Mouse (Mus musculus) hindbrain, embryonic 15.5 days (tissue): ENCODE measurements at regions not wholly inside any gene's neighbourhood (a gene's known extent, or its start where the extent isn't known, plus 50 kb on each side); places are given as distances from the start of the nearest gene placed in this dataset.

Experiments
- ATAC-seq: fragments of 200-750 bp; cut with Nextera tagmentation; 2 replicates; pipeline ENCODE4 v1.8.0; 2017; ENCODE audit warnings: low read depth, moderate number of reproducible peaks, moderate TSS enrichment; ENCODE audit not compliant: low FRiP score
- H3K27ac ChIP-seq: fragments of 300-500 bp; sonication (generic); replicated peaks from 2 replicates; pipeline ENCODE4 v1.5.1; 2015; ENCODE audit warnings: mild to moderate bottlenecking, inconsistent platforms
- H3K27me3 ChIP-seq: fragments of 300-500 bp; sonication (generic); 2 replicates; pipeline ENCODE4 v1.6.1; 2015; ENCODE audit warnings: control low read depth, inconsistent platforms
- H3K36me3 ChIP-seq: fragments of 300-500 bp; sonication (generic); 2 replicates; pipeline ENCODE4 v1.6.1; 2015; ENCODE audit warnings: control low read depth, inconsistent platforms
- H3K4me1 ChIP-seq: fragments of 300-500 bp; sonication (generic); replicated peaks from 2 replicates; pipeline ENCODE4 v1.6.1; 2015; ENCODE audit warnings: control low read depth, inconsistent platforms
- H3K4me2 ChIP-seq: fragments of 300-500 bp; sonication (generic); 2 replicates; pipeline ENCODE4 v1.6.1; 2015; ENCODE audit warnings: moderate library complexity, mild to moderate bottlenecking, inconsistent platforms
- H3K4me3 ChIP-seq: fragments of 300-500 bp; sonication (generic); 2 replicates; pipeline ENCODE4 v1.5.1; 2015; ENCODE audit warnings: mild to moderate bottlenecking, inconsistent platforms
- H3K9ac ChIP-seq: fragments of 300-500 bp; sonication (generic); 2 replicates; pipeline ENCODE4 v1.6.1; 2015; ENCODE audit warnings: inconsistent platforms
- H3K9me3 ChIP-seq: fragments of 300-500 bp; sonication (generic); 2 replicates; pipeline ENCODE4 v1.6.1; 2016; ENCODE audit warnings: control low read depth, inconsistent platforms
- WGBS: fragments of 180-500 bp; shearing (Covaris S2); methylation state at CpG from one replicate; pipeline ENCODE4 v1.1.7; 2015; 5-methylcytosine and 5-hydroxymethylcytosine counted together

GRCm38 (mm10) chr13:46058341-46058740 lies 93.5 kb upstream of the Atxn1 start:
- no peak for ATAC-seq
- Histone ChIP-seq H3K9ac (no peak overlapping the region), H3K4me3 (no peak overlapping the region), H3K9me3 (no peaks in the 10 kb centered on the region), H3K36me3 (no peaks in the 10 kb centered on the region), H3K27me3 (no peaks in the 10 kb centered on the region), H3K4me1 (no peaks in the 10 kb centered on the region), H3K27ac (no peak overlapping the region), H3K4me2 (no peak overlapping the region)
- WGBS, result 84% methylated on average over 3 of the region's 3 CpGs

- Histone ChIP-seq H3K4me1 (no peaks in the 10 kb centered on the region), H3K27me3 (no peaks in the 10 kb centered on the region), H3K9me3 (no peaks in the 10 kb centered on the region), H3K36me3 (no peaks in the 10 kb centered on the region), H3K9ac (no peak overlapping the region), H3K27ac (no peak overlapping the region), H3K4me2 (no peak overlapping the region), H3K4me3 (no peak overlapping the region)
- 91% methylated on average over 3 of the region's 3 CpGs for WGBS
- no peak for ATAC-seq
Observed at GRCm38 (mm10) chr13:46055410-46055809, 90.6 kb upstream of the Atxn1 start.

- Histone ChIP-seq H3K4me2 (no peak overlapping the region), H3K9ac (no peak overlapping the region), H3K4me3 (no peak overlapping the region), H3K4me1 (peaks cover 12% of the 10 kb centered on the region), H3K27me3 (no peaks in the 10 kb centered on the region), H3K27ac (no peak overlapping the region), H3K36me3 (no peaks in the 10 kb centered on the region), H3K9me3 (no peaks in the 10 kb centered on the region)
- 68% methylated on average over 12 of the region's 12 CpGs for WGBS
- no peak for ATAC-seq
Observed at GRCm38 (mm10) chr13:46043568-46043967, 78.8 kb upstream of the Atxn1 start.

DNA sequence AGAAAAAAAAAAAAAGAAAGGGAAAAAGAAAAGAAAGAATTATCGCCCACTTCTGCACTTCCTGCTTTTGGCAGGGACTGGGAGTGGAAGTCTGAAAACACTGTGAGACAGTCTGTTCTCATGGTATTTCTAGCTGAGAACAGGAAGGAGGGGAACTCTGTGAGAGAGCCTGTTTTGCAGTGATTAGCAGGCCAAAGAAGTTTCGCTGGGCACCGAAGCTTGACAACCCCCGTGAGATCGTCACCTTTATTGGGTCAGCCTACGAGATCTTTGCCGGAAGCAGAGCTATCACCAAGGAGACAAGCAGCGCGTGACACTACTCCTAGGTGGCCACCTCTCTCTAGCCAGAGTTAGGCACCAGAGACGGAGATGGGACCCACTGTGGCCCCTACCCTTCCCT lies 78.2 kb upstream of the Atxn1 start:
- Histone ChIP-seq H3K27ac (no peak overlapping the region), H3K4me2 (0 out of 2 replicates have a peak overlapping the region, but pooled peaks have one; percentile 21), H3K4me3 (no peak overlapping the region), H3K36me3 (no peaks in the 10 kb centered on the region), H3K27me3 (no peaks in the 10 kb centered on the region), H3K9me3 (no peaks in the 10 kb centered on the region), H3K9ac (no peak overlapping the region), H3K4me1 (peaks cover 12% of the 10 kb centered on the region)
- ATAC-seq, result no peak
- WGBS, result 52% methylated on average over 10 of the region's 10 CpGs

GRCm38 (mm10) chr13:46042224-46042623 lies 77.4 kb upstream of the Atxn1 start:
- Histone ChIP-seq H3K27ac (no peak overlapping the region), H3K9me3 (no peaks in the 10 kb centered on the region), H3K27me3 (no peaks in the 10 kb centered on the region), H3K4me1 (peaks cover 12% of the 10 kb centered on the region), H3K4me3 (no peak overlapping the region), H3K36me3 (no peaks in the 10 kb centered on the region), H3K4me2 (no peak overlapping the region), H3K9ac (no peak overlapping the region)
- ATAC-seq, result no peak
- WGBS, result 92% methylated on average over 8 of the region's 8 CpGs

DNA sequence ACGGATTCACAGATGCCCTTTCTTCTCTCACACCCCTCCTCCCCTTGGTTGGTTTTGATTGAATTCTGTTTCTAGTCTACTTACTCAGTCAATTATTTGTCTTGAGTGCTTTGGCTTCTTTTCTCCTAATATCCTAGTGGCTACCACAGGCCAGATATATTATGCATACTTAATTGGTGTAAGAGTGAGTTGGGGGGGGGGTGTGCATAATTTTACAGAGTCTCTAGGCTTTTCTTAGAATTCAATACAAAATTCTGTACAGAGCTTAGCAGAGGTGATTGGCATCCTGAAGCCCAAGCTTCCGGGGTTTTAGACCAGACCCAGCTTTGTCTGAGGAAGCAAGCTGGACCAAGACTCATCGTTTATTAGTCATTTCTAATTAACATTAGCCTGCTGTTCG lies 76.7 kb upstream of the Atxn1 start:
- H3K36me3 ChIP-seq, result no peaks in the 10 kb centered on the region
- H3K4me3 ChIP-seq, result no peak overlapping the region
- no peaks in the 10 kb centered on the region for H3K9me3 ChIP-seq
- no peak for ATAC-seq
- H3K27me3 ChIP-seq, result no peaks in the 10 kb centered on the region
- H3K4me2 ChIP-seq, result no peak overlapping the region
- H3K27ac ChIP-seq, result no peak overlapping the region
- 80% methylated on average over 4 of the region's 4 CpGs for WGBS
- H3K9ac ChIP-seq, result no peak overlapping the region
- H3K4me1 ChIP-seq, result peaks cover 12% of the 10 kb centered on the region

GRCm38 (mm10) chr13:46040062-46040461 lies 75.3 kb upstream of the Atxn1 start:
- ATAC-seq, result 0 out of 2 replicates have a peak, but pooled peaks have one; percentile 42
- 60% methylated on average over 5 of the region's 5 CpGs for WGBS
- no peak overlapping the region for H3K4me2 ChIP-seq
- H3K27ac ChIP-seq, result 0 out of 2 replicates have a peak overlapping the region, but pooled peaks have one; percentile 25
- H3K9ac ChIP-seq, result no peak overlapping the region
- H3K36me3 ChIP-seq, result no peaks in the 10 kb centered on the region
- H3K4me1 ChIP-seq, result peaks cover 12% of the 10 kb centered on the region
- H3K9me3 ChIP-seq, result no peaks in the 10 kb centered on the region
- no peaks in the 10 kb centered on the region for H3K27me3 ChIP-seq
- H3K4me3 ChIP-seq, result no peak overlapping the region

DNA sequence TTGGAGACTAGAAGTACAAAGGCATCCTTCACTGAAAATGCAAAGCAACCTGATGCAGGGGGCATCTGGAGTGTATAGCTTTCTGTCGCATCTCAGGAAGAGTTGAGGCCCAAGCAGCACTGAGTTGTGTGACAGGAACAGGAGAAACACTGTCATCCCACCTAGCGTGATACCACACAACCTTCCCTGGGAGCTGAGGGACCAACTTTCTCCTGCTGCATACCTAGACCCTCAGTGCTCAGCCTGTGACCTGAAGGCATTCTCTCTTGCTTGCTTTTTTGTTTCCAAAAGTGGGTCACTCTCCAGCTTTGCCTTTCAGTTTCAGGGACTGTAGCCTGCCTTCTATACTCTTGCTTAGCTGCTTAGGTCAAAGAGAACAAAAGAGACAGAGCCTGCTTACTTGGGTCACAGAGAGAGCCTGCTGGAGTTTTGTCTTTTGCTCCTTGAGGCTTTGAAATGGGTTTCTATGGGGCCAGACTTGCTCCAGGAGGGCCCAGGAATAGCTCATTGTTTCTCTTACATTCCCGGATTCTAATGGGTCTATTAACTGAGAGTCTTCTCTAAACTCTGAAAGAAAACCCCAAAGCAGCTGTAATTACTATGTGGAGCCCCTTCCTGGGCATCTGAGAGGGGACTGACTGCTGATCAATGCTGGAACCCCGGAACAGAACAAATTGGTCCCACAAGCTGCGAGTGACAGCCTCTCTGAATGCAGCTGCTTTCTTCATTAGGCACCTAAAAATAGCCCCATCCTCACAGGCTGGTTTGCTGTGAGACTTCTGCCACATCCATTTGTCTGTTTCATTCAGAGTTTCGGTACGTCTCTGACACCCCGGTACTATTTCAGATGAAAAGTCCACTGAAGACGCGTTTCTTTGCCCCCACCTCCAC lies 73.9 kb upstream of the Atxn1 start:
- H3K27ac ChIP-seq, result 0 out of 2 replicates have a peak overlapping the region, but pooled peaks have one; percentile 14
- H3K27me3 ChIP-seq, result no peaks in the 10 kb centered on the region
- no peak overlapping the region for H3K4me3 ChIP-seq
- no peak for ATAC-seq
- no peak overlapping the region for H3K4me2 ChIP-seq
- no peaks in the 10 kb centered on the region for H3K9me3 ChIP-seq
- no peak overlapping the region for H3K9ac ChIP-seq
- H3K4me1 ChIP-seq, result peaks cover 12% of the 10 kb centered on the region
- 17% methylated on average over 10 of the region's 10 CpGs for WGBS
- H3K36me3 ChIP-seq, result no peaks in the 10 kb centered on the region

DNA sequence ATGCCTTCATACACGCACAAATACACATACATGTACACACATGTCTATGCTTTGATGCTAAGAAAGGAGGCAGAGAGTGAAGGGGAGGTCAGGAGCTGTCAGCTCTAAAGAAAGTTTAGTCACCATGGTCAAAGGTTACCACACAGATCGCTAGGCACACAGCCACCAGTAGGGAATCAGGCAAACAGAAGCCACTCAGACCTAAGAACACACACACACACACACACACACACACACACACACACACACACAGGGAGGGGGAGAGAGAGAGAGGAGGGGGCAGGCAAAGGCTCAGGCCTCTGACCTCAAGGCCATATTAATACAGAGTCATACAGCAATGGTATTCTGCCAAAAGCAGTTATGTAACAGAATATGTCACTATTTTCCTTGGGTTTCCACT lies 67.5 kb upstream of the Atxn1 start:
- H3K4me3 ChIP-seq, result no peak overlapping the region
- no peaks in the 10 kb centered on the region for H3K36me3 ChIP-seq
- 84% methylated on average over 2 of the region's 2 CpGs for WGBS
- H3K4me2 ChIP-seq, result no peak overlapping the region
- ATAC-seq, result no peak
- no peak overlapping the region for H3K27ac ChIP-seq
- H3K9me3 ChIP-seq, result no peaks in the 10 kb centered on the region
- H3K9ac ChIP-seq, result no peak overlapping the region
- H3K27me3 ChIP-seq, result no peaks in the 10 kb centered on the region
- H3K4me1 ChIP-seq, result no peaks in the 10 kb centered on the region

DNA sequence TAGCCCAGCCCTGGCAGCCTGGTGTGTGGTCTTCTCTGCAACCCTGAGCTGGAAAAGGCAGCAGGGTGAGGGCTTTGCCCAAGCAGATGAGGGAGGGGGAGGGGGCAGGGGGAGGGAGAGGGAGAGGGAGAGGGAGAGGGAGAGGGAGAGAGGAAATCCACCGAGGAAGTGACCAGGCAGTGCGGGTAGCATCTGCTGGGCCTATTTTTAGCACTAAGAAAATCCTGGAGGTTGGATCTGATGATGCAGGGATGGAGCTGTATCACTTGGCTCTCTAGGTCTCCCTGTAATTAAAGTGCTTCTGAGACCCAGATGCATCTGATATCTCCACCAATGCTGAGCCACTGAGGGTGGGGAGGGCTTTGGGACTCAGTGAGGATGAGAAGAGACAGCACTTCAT lies 61.2 kb upstream of the Atxn1 start:
- no peak overlapping the region for H3K4me2 ChIP-seq
- no peak for ATAC-seq
- WGBS, result 19% methylated on average over 2 of the region's 2 CpGs
- no peaks in the 10 kb centered on the region for H3K9me3 ChIP-seq
- H3K36me3 ChIP-seq, result no peaks in the 10 kb centered on the region
- H3K9ac ChIP-seq, result no peak overlapping the region
- peaks cover 8% of the 10 kb centered on the region for H3K4me1 ChIP-seq
- H3K27me3 ChIP-seq, result no peaks in the 10 kb centered on the region
- no peak overlapping the region for H3K27ac ChIP-seq
- H3K4me3 ChIP-seq, result no peak overlapping the region

DNA sequence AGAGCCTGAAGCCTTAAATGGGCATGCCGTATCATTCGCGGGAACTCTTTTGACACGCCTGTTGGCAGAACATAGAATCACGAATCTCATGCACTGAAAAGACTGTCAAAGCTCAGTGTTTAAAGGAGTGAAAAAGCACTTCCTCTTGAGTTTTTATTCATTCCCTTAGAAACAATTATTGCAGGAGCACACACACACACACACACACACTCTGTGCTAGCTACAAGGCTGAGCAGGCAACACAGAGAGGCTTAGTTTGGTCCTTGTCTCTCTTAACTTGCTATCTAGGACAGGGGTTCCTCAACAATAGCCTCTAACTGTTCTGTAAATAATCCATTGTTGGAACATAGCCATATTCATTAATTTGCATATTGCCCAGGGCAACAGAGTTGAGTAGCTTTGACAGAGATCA lies 58.8 kb upstream of the Atxn1 start:
- H3K4me3 ChIP-seq, result no peak overlapping the region
- 27% methylated on average over 5 of the region's 5 CpGs for WGBS
- H3K9me3 ChIP-seq, result no peaks in the 10 kb centered on the region
- 0 out of 2 replicates have a peak, but pooled peaks have one; percentile 63 for ATAC-seq
- peaks cover 8% of the 10 kb centered on the region for H3K4me1 ChIP-seq
- no peak overlapping the region for H3K4me2 ChIP-seq
- H3K27ac ChIP-seq, result no peak overlapping the region
- no peak overlapping the region for H3K9ac ChIP-seq
- H3K36me3 ChIP-seq, result no peaks in the 10 kb centered on the region
- H3K27me3 ChIP-seq, result no peaks in the 10 kb centered on the region

- Histone ChIP-seq H3K36me3 (no peaks in the 10 kb centered on the region), H3K9me3 (no peaks in the 10 kb centered on the region), H3K9ac (no peak overlapping the region), H3K4me3 (no peak overlapping the region), H3K27ac (no peak overlapping the region), H3K4me2 (no peak overlapping the region), H3K4me1 (peaks cover 8% of the 10 kb centered on the region), H3K27me3 (no peaks in the 10 kb centered on the region)
- no peak for ATAC-seq
- 23% methylated on average over 5 of the region's 5 CpGs for WGBS
Observed at GRCm38 (mm10) chr13:46023187-46023586, 58.4 kb upstream of the Atxn1 start.
